Mouse (Mus musculus): ENCODE measurements around the gene Acss2. TPM values are rescaled to one million over a fixed set of nuclear protein-coding genes. Genes with fewer than 3 reads are reported as not detected.

The Acss2 gene
- polyA plus RNA-seq, 1 experiment from 2014 or later: 8.9 TPM

- Histone ChIP-seq H3K36me3 (peaks cover 97% of the 10 kb centered on the region), H3K27me3 (ENCODE audit: insufficient read depth, poor library complexity, severe bottlenecking) (peaks cover 84% of the 10 kb centered on the region), H3K27ac (0 out of 2 replicates have a peak overlapping the region, but pooled peaks have one; percentile 52), H3K4me1 (peaks cover 64% of the 10 kb centered on the region), H3K4me3 (peak overlapping the region; percentile 45), H3K9me3 (no peaks in the 10 kb centered on the region)
- WGBS: 71% methylated on average over 13 of the region's 13 CpGs
- no peak for DNase-seq (ENCODE audit: low spot score)
These were observed 110.8 kb downstream of the Acss2 start for GRCm38 (mm10) chr2:155628519-155628918.

- H3K4me3 ChIP-seq: peak overlapping the region; percentile 45
- 10% methylated on average over 35 of the region's 35 CpGs for WGBS
- peak overlapping the region; percentile 52; the same call in 1 of the 2 replicates for H3K27ac ChIP-seq
- H3K27me3 ChIP-seq (ENCODE audit: insufficient read depth, poor library complexity, severe bottlenecking): peaks cover 92% of the 10 kb centered on the region
- no peaks in the 10 kb centered on the region for H3K9me3 ChIP-seq
- peaks cover 67% of the 10 kb centered on the region for H3K4me1 ChIP-seq
- peaks cover 99% of the 10 kb centered on the region for H3K36me3 ChIP-seq
- no peak for DNase-seq (ENCODE audit: low spot score)
These were observed 111.5 kb downstream of the Acss2 start for GRCm38 (mm10) chr2:155629231-155629661.

GRCm38 (mm10) chr2:155630153-155630552 is 112.4 kb downstream of the Acss2 start:
- Histone ChIP-seq H3K9me3 (no peaks in the 10 kb centered on the region), H3K36me3 (peaks cover 100% of the 10 kb centered on the region), H3K4me1 (peaks cover 73% of the 10 kb centered on the region), H3K4me3 (no peak overlapping the region), H3K27ac (peak overlapping the region; percentile 48; the same call in 1 of the 2 replicates), H3K27me3 (ENCODE audit: insufficient read depth, poor library complexity, severe bottlenecking) (peaks cover 98% of the 10 kb centered on the region)
- 35% methylated on average over 20 of the region's 20 CpGs for WGBS
- DNase-seq (ENCODE audit: low spot score): no peak

- Histone ChIP-seq H3K4me3 (no peak overlapping the region), H3K4me1 (peaks cover 74% of the 10 kb centered on the region), H3K36me3 (peaks cover 100% of the 10 kb centered on the region), H3K27ac (peak overlapping the region; percentile 48; the same call in 1 of the 2 replicates), H3K27me3 (ENCODE audit: insufficient read depth, poor library complexity, severe bottlenecking) (peaks cover 91% of the 10 kb centered on the region), H3K9me3 (no peaks in the 10 kb centered on the region)
- 21% methylated on average over 43 of the region's 43 CpGs for WGBS
- no peak for DNase-seq (ENCODE audit: low spot score)
These were observed 113.1 kb downstream of the Acss2 start for GRCm38 (mm10) chr2:155630590-155631416.

DNA sequence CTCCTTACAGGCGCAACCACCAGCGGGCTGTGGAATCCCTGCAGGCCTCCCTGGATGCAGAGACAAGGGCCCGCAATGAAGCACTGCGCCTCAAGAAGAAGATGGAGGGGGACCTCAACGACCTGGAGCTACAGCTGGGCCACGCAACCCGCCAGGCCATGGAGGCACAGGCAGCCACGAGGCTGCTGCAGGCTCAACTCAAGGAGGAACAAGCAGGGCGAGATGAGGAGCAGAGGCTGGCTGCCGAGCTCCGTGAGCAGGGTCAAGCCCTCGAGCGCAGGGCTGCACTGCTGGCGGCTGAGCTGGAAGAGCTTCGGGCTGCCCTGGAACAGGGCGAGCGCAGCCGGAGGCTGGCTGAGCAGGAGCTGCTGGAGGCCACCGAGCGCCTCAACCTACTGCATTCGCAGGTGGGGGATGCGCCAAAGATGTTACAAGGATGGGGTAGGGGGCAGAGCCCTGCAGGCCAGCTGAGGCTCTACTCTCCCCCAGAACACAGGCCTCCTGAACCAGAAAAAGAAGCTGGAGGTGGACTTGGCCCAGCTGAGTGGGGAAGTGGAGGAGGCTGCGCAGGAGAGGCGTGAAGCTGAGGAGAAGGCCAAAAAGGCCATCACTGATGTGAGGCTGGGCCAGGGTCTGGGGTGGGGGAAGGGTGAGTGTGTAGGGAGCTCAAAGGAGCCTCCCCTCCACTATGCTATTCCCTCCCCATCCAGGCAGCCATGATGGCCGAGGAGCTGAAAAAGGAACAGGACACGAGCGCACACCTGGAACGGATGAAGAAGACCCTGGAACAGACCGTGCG is 114.6 kb downstream of the Acss2 start:
- Histone ChIP-seq H3K4me3 (no peak overlapping the region), H3K27me3 (ENCODE audit: insufficient read depth, poor library complexity, severe bottlenecking) (peaks cover 76% of the 10 kb centered on the region), H3K36me3 (peaks cover 100% of the 10 kb centered on the region), H3K9me3 (no peaks in the 10 kb centered on the region), H3K27ac (no peak overlapping the region), H3K4me1 (peaks cover 64% of the 10 kb centered on the region)
- no peak for DNase-seq (ENCODE audit: low spot score)
- 73% methylated on average over 30 of the region's 30 CpGs for WGBS

GRCm38 (mm10) chr2:155633121-155633520 is 115.4 kb downstream of the Acss2 start:
- Histone ChIP-seq H3K27me3 (ENCODE audit: insufficient read depth, poor library complexity, severe bottlenecking) (peaks cover 68% of the 10 kb centered on the region), H3K4me1 (peaks cover 62% of the 10 kb centered on the region), H3K36me3 (peaks cover 100% of the 10 kb centered on the region), H3K9me3 (no peaks in the 10 kb centered on the region), H3K27ac (no peak overlapping the region), H3K4me3 (no peak overlapping the region)
- no peak for DNase-seq (ENCODE audit: low spot score)
- 65% methylated on average over 19 of the region's 19 CpGs for WGBS

DNA sequence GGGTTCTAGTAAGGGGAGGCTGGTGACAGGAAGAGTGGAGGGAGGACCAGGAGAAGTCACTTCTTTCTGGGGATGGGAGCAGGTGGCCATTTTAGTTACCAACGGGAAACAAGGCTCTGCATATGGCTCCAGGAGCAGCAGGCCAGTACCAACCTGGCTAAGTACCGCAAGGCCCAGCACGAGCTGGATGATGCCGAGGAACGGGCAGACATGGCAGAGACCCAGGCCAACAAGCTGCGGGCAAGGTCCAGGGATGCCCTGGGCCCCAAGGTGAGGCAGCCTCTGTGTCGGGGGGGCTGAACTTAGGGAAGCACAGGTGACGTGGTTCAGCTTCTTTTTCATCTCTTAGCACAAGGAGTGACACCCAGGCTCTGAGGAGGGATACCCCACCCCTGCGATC is 116.0 kb downstream of the Acss2 start:
- H3K9me3 ChIP-seq: no peaks in the 10 kb centered on the region
- DNase-seq (ENCODE audit: low spot score): no peak
- H3K27me3 ChIP-seq (ENCODE audit: insufficient read depth, poor library complexity, severe bottlenecking): peaks cover 62% of the 10 kb centered on the region
- no peak overlapping the region for H3K27ac ChIP-seq
- peaks cover 100% of the 10 kb centered on the region for H3K36me3 ChIP-seq
- H3K4me1 ChIP-seq: peaks cover 59% of the 10 kb centered on the region
- WGBS: 85% methylated on average over 9 of the region's 9 CpGs
- H3K4me3 ChIP-seq: no peak overlapping the region

DNA sequence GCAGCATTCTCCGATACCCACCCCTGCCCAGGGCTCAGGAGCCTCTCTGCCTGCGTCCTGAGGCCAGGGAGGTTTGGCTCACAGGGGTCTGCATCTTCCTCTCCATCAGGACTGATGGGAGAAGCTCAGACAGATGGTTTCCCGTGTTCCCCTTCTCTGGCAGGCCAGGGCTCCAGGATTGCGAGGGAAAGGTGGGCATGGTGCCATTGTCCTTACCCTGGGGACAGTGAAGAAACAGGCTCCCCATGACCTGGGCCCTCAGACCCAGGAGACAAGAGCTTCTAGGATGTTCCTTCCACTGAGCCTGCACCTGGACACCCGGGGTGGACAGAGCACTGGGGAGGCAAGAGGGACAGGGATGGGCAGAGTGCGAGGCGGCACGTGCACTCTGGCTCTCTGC is 116.8 kb downstream of the Acss2 start:
- Histone ChIP-seq H3K27me3 (ENCODE audit: insufficient read depth, poor library complexity, severe bottlenecking) (peaks cover 54% of the 10 kb centered on the region), H3K27ac (peak overlapping the region; percentile 48; the same call in 1 of the 2 replicates), H3K36me3 (peaks cover 100% of the 10 kb centered on the region), H3K9me3 (no peaks in the 10 kb centered on the region), H3K4me3 (no peak overlapping the region), H3K4me1 (peaks cover 51% of the 10 kb centered on the region)
- no peak for DNase-seq (ENCODE audit: low spot score)
- WGBS: 82% methylated on average over 8 of the region's 8 CpGs

MicroRNAs within 50 kb of the gene (microRNA counts, 519-probe panel; counts per million panel counts)
- 6,649 counts per million, percentile 69 among the panel's probes with 10 or more counts for microRNA mmu-miR-499

Small RNA genes within 50 kb of the gene (microRNA-seq; reads per million reads assigned to microRNA genes)
- 1,991 reads per million, percentile 85 among the genes with 10 or more reads in this experiment for gene Mir499

Other genes starting within 250 kb of the Acss2 start
- gene Map1lc3a, start 241.7 kb upstream of the Acss2 start, polyA plus RNA-seq (2016; fragmentation: Nextera tagmentation; extraction: Ambion mirVana): 140 and 172 TPM in 2 replicates
- gene Pigu, start 160.5 kb upstream of the Acss2 start, polyA plus RNA-seq (2016; fragmentation: Nextera tagmentation; extraction: Ambion mirVana): 60.3 and 61.2 TPM in 2 replicates
- gene Trp53inp2, start 136.9 kb upstream of the Acss2 start, polyA plus RNA-seq (2016; fragmentation: Nextera tagmentation; extraction: Ambion mirVana): 61.4 and 118 TPM in 2 replicates
- gene Ncoa6, start 44.1 kb upstream of the Acss2 start, polyA plus RNA-seq (2016; fragmentation: Nextera tagmentation; extraction: Ambion mirVana): 16.2 and 17.9 TPM in 2 replicates
- gene Ggt7, start 289 bp downstream of the Acss2 start, polyA plus RNA-seq (2016; fragmentation: Nextera tagmentation; extraction: Ambion mirVana): 3.1 and 3.9 TPM in 2 replicates
- gene Gss, start 74.9 kb downstream of the Acss2 start, polyA plus RNA-seq (2016; fragmentation: Nextera tagmentation; extraction: Ambion mirVana): 24.2 and 29.1 TPM in 2 replicates
- gene Myh7b, start 93.3 kb downstream of the Acss2 start, polyA plus RNA-seq (2016; fragmentation: Nextera tagmentation; extraction: Ambion mirVana): 12.4 and 15.7 TPM in 2 replicates
- gene Trpc4ap, start 174.4 kb downstream of the Acss2 start, polyA plus RNA-seq (2016; fragmentation: Nextera tagmentation; extraction: Ambion mirVana): 101 and 107 TPM in 2 replicates
- 31.5 and 34.4 TPM in 2 replicates for gene Edem2, start 211.5 kb downstream of the Acss2 start, polyA plus RNA-seq (2016; fragmentation: Nextera tagmentation; extraction: Ambion mirVana)
- gene Gm17581, start 217.9 kb downstream of the Acss2 start, polyA plus RNA-seq (2016; fragmentation: Nextera tagmentation; extraction: Ambion mirVana): not detected in 2 replicates
- 5.3 and 6.6 TPM in 2 replicates for gene Procr, start 233.2 kb downstream of the Acss2 start, polyA plus RNA-seq (2016; fragmentation: Nextera tagmentation; extraction: Ambion mirVana)